Mouse (Mus musculus) cerebellum, postnatal 10 days (tissue): ENCODE results near the gene Ppa2.

Experiments
- DNase-seq, 2 experiments: peaks; one replicate each; pipeline ENCODE4 v3.0.0; 2021; ENCODE audit warnings: mixed read lengths in 2 of 2

Ppa2 gene

DNA sequence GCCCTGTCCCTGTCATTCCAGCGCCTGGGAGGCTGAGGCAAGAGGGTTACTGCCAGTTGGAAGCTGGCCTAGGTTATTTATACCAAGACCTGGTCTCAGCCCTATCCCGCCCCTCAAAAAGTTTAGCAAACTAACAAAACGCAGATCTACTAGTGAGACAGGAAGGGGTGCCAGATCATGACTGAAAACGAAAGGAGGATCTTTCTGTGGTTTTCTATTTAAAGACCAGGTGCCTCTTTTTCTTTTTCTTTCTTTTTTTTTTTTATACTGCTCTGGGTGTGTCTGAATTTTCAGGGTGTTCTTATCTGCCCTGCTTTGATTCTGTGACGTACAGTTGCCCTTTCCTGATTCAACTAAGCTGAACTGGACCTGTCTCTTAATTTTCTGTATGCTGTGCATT lies 22.4 kb downstream of the Ppa2 start:
- DNase-seq = no peak

DNA sequence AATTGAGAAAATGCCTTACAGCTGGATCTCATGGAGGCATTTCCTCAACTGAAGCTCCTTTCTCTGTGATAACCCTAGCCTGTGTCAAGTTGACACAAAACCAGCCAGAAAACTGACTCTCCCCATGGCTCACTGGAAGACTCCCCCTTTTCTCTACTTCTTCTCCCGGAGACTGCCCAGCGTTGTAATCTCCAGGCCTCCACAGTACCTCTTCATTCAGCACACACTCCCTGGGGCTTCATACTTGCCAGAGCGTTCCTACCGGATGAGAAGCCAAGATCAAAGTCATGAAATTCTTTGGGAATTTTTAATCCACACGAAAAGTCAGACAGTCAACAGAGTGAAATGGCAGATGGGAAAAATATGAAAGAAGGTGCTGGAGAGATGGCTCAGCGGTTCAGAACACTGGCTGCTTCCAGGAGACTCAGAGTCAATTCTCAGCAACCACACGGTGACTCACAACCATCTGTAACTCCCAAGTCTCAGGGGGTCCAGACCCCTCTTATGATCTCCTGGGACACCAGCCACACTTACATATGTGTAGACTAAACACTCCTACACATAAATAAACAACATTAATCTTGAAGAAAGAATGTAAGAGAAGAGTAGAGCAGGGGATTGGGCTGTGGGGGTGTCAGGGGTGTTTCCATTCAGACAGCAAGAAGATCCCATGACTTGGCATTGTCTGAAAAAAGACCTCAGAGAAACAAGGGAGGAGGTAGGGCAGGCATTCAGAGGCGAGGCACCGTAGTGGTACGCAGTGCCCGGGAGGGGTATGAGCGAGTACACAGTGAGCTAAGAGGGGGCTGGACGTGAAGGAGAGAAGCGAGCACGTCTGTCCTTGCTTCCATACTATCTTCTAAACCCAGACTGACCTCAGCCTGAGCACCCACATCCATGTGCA lies 23.6 kb downstream of the Ppa2 start:
- DNase-seq = no peak

DNA sequence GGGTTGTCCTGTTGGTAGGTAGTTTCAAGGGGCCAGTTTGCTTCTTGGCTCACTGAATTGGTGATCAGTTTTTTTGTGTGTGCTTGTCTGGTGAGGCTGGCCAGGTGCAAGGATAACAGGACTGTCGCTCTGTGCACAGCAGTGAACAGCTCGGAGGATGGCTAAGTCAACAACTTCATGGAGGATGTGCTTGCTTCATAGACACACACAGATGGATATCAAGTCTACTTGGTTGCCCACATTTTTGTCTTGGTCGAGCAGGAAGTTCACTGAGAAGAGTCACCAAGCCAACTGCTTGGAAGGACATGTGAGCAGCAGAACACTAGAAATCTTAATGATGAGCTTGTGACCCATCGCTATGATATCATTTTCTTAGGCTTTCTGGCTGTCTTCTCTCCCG lies 24.8 kb downstream of the Ppa2 start:
- DNase-seq = no peak

DNA sequence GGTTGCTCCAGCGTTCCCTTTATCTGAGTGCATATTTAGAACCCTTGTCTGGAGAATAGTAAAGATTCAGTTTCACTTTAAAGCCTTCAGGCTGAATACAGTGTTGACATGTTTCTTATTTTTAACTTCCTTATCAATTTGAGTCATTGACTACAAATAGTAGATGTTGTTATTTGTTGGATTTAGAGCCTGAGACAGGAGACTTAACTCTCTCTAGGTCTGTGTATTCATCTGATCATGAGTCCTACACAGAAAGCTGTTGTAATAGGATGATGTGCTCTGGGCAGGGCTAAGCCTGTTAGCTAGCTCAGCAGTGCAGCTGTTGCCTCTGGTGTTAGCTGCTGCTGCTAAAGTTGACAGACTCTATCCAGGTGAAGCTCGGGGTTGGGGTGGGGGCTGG lies 25.3 kb downstream of the Ppa2 start:
- DNase-seq = no peak

DNA sequence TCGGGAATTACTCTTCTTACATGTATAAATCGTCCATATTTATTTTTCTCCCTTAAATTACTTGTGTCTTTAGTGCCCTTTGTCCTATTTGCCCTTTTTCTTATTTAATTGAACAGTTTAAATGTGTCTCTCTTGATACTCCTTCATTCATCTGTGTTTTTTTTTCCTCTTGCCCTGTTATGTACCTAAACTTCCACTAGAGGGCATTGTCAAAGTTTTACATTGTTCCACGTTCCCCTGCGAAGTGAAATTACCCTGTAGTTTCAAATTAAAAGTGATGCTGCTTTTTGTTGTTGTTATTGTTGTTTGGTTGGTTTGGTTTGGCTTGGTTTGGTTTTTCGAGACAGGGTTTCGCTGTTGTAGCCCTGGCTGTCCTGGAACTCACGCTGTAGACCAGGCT lies 26.5 kb downstream of the Ppa2 start:
- no peak for DNase-seq

DNA sequence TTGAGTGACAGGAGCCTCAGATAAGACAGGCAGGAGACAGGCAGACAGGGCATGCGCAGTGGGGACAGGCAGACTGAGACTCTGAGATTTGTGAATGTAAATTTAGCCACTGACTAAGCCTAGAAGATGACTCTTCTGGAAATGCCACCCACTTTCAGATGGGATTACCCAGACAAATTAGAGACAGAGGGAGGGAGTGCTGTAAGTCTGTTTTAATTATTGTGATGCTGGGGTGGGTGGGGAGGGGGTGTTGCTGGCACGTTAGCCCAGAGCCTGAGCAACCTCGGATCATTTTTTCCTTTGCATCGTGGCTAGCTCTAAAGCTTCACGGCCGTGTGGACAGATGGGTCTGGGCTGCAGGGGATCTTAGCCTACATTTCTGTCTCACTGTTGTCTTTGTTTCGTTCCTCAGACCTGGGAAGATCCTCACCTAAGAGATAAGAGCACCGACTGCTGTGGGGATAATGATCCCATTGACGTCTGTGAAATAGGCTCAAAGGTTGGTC lies 29.0 kb downstream of the Ppa2 start:
- DNase-seq = peak; percentile 23 to 38

DNA sequence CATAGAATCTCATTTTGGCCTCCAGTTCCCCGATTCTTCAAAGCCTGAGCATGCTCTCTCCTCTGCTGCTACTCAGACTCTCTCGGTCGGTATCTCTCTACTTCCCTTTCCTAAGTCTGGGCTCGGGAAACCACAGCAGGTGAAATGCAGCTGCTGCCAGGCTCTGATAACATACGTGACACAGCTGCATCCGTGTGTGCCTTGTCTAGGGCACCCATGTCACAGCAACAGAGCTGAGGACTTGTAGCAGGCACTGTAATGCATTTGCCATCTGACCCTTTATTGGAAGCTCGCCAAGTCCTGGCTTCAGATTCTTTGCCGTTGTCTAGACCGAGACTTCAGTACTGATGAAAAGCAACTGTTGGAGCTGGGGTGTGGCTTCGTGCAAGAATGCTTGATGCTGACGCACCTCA lies 29.5 kb downstream of the Ppa2 start:
- DNase-seq = peak; percentile 77 to 78

DNA sequence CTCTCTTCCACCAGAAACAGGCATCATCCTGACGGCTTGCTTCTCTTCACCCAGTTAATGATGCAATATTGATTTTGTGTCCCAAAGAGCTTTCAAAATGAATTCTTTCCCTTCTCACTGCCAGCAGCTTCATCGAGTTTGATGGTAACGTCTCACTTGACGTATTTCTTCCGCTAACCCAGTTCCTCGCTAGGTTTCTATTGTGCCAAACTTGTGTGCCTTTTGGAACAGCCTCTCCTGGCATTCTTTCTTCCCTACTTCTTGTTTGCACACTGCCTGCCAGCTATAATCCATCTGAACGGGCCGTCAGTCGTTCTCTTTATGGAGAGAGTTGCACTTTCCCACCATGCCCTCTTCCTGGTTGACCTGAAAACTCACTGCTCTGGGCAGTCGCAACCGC lies 31.2 kb downstream of the Ppa2 start:
- DNase-seq = no peak

DNA sequence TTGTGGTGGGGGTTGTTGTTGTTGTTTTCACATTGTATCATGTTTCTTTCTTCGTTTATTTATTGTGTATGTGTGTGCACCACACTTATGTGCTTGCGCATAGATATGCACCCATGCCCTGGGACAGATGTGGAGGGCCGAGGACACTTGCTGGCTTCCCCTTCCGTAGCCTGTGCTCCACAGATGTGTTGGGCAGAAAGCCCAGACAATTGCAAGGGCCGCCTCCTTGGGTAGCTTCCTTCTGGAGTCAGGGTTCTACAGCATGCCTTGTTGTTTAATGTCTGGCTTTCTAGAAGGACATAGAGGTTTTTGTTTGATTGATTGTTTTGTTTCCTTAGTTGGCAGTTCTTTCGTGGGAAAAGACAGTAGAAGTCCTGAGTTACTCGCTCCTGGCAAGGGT lies 37.6 kb downstream of the Ppa2 start:
- DNase-seq = no peak

DNA sequence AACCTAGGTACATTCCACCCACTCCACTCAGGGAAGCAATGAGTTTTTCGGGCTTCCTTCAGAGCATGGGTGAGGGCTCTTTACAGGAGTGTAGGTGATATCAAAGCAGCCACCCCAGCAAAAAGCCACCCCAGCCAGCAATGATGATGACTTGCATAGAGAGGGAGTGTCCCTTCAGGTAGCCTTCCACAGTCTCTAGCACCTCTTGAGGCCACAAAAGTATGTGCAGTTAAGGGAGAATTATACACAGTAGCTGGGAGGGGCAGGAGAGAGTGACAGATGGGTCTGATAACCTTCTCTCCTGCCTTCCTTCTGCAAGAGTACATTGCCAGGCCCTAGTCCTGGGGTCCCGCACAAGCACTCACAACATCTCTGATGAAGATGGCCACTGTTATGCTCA lies 38.9 kb downstream of the Ppa2 start:
- no peak for DNase-seq

DNA sequence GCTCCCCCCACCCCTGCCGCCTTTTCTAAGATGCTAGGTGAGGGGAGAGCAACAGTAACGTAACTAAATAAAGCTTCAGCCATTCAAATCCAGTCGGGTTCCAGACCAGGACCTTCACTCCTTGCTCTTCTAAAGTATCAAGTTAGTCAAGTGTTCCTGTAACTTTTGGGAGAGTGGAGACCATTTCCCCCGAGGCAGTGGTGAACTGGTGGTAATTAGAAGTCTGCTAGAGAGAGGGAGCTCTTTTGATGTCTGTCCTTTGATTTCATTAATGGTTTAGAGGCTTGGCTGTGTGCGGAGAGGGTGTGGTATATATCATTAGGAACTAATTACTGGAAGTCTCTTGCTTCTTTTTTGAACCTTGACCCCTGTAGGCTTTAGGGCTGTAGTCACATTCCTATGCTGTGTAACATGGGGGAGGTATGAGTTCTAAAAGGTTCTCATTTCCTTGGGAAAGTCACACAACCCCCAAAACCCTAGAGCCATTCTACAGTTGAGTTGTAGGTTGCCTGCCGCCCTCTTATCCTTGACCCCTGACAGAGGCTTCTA lies 47.6 kb downstream of the Ppa2 start:
- DNase-seq = no peak

DNA sequence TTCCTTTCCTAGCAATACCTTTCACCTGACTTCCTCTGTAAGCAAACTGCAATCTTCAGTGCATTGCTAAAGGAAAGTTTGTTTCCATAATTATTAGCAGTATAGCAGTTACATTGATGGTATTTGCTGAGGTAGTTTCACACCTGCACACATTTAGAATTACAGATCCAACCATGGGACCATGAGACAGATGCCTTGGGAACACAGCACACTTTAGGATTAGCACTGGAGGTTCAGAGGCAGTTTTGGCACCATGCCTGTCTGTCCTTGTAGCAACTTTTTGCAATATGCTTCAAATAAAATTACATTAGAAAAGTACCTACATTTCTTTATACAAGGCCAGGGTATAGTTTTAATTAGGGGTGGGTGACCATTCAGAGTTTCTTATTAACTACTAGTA lies 48.1 kb downstream of the Ppa2 start:
- DNase-seq = no peak

DNA sequence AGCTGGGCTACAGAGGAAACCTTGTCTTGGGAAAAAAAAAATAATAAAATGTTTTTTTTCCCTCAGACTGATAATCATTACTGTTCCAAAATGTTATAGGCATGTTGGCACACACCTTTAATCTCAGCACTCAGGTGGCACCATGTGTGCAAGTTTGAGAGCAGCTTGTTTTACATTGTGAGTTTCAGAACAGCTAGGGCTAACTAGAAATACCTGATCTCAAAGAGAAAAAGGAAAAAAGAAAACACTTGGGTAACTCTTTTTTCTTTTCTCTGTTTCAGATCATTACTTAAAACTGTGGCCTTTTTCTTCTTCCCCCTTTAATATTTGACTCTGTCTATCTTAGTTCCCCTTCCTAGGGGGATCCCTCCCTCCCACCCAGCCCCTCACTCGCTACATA lies 51.5 kb downstream of the Ppa2 start:
- DNase-seq = no peak

DNA sequence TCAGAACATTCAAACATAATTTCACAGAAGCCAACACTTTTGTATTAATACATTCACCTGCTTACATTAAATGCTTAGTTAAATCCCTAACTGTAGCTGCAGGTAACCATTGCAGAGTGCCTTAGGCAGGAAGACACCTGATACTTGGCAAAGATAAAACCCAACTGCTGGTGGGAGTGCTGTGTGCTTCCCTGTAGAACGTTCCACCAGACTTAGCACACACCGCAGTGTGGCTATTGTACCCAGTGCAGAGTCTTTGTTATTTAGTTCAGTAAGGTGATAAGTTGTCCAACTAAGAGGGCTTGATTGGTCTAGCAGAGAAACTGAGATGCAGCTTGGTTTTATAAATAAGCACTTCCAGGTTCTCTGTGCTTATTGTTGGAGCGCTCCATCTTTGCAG lies 54.2 kb downstream of the Ppa2 start:
- no peak for DNase-seq

DNA sequence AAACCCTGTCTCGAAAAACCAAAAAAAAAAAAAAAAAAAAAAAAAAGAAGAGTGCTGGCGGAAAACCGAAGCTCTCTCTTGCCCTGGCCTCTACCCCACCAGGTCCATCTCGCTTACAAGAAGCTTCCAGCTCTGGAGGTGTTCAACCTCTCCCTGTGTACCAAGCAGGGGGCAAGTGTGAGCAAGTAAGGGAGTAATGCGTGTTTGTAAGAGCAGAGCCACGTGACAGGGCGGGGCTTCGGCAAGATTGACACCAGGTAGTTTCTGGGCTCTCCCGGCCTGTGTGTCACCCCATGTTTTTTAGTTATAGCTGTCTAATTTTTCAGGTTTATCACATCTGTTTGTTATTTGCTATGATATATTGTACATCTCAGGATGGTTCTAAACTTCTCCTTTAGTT lies 56.2 kb downstream of the Ppa2 start:
- no peak for DNase-seq

DNA sequence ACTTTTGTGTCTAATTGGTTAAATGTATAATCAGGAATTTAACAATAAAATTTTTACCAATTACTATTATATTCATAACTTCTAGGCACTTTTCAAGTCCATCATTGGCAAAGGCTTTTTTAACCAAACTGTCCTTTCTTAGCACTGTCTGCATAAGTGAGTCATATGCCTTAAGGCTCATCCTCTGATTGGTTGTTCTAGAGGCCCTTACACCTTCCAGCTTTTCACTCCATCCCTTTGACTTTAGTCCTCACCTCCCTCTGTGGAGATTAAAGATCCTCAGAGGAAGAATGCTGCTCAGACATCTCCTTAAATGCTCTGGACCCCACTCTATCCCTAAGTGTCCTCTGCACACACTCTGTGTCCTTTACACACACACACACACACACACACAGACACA lies 68.3 kb downstream of the Ppa2 start:
- no peak for DNase-seq

DNA sequence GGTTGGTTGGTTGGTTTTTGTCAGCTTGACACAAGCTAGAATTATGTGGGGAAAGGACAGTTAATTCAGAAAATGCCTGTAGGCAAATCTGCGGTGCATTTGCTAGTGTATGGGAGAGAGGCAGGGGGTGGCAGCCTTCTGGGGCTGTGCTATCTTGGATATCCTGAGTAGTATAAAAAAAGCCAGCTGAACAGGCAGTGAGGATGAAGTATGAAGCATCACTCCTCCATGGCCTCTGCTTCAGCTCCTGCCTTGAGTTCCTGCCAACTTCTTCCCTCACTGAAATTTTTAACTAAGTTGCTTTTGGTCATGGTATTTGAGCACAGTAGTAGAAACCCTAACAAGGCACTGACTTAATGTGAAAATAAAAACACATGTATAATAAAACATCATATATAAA lies 70.1 kb downstream of the Ppa2 start:
- DNase-seq = no peak

DNA sequence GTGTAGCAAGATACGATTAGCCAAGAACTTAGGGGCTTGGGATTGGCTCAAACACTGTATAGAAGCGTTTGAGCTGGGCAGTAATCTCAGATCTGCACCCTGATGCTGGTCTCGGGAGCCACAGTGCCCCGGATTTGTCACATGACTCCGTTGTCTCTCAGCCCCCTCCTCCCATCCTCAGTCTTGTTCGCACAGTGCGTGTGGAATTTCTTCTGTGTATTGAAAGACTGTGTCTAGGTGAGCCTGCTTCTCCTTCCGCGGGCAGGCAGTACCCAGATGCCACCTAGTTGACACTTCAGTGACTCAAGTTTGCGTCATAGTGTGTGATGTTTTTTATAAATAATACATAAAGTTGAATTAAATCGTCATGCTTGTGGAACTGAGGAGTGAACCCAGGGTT lies 71.6 kb downstream of the Ppa2 start:
- DNase-seq = no peak

DNA sequence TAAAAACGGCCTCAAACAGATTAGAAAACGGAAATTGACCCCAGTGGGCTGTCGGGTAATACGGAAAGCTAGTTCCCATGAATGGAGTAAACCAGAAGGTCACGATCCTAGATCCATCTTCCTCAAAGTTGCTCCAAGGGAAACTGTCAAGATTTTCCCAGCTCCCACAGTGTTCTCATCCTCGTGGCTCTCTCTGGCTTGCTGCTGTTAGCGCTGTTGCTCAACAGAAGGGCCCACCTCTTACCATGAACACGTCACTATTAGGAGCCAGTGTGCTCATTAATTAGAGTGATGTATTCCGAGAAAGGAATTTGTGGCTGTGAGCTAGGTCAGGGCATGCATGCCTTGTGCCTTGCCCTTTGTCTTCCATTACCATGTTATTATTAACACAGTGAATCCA lies 72.2 kb downstream of the Ppa2 start:
- DNase-seq = no peak

DNA sequence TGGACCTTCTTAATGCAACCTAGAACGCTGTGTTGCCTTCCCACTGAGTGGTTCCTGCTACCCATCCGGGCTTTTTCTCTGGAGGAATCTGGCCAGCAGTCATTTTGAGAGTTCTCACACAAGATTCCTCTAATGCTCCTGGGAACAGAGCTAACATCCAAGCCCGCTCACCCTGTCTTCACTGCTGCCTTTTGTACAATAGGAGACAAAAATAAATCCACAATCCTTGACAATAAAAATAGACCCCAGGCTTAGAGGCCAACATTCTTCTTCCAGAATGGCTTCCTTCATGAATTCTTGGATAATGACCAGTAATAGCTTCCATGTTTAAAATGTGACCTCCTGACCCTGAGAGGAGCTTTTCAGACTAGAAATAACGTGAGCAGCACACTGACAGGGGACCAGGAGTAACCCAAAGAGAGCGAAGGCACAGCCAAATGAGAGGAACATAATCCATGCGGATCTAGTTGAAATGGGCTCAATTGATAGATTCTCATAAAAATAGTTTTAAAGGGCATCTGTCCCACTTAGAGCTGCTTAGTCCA lies 74.3 kb downstream of the Ppa2 start:
- no peak for DNase-seq

DNA sequence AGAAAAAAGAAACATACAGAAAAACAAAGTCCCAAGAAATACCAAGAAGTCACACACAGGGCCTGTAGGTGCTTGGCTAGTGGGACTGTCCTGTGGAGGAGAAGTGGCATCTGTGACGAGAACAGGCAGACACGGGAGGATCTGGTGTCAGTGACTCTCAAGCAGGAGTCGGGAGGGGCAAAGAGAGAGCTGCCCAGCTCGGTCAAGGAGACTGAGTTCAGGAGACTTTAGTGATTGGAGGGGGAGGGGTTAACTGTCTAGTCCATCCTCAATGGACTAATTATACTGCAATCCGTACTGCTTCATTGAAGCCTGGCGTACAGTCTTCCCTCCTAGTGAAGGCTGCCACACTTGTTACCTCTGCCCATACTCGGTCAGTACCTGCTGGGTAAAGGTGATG lies 77.4 kb downstream of the Ppa2 start:
- DNase-seq = no peak

DNA sequence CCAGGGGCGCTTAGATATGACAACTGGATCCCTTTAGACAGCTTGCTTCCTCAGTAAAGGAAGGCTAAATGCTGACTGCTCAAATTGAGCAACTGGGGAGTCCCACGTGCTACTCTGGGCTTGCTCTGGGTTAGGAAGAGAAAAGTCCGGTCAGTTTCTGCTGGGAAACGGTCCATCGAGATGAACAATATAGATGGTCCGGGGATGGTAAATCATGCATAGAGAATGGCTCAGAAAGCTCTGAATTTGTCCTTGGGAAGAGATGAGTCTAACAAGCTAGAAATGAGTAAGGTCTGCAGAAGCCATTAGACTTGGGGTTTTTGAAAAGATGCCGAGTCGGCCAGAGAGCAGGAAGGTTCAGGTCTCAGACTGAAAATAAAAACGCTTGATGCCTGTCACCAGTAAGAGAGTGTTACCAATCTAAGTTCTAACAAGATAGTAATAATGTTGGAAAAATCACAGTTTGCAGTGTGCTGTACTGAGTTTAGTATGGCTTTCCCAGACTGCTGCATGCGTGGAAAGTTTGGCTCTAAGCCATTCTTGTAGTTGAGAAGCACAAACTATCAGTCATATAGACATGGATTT lies 80.0 kb downstream of the Ppa2 start:
- no peak for DNase-seq

DNA sequence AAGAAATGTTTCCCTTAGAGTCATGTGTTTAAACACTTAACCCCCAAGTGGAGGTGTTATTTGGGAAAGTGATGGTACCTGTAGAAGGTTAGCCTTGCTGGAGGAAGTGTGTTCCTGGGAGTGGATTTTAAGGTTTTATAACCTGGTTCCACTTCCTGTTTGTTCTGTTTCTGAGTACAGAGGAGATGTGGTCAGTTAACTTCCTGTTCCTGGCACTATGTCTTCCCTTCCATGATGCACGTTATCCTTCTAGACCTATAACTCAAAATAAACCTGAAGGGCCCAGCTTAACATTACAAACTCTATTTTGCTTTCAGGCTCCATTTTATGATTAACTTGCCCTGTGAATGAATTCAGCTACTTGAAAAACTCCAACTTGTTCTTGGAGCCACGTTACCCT lies 84.6 kb downstream of the Ppa2 start:
- DNase-seq = no peak

DNA sequence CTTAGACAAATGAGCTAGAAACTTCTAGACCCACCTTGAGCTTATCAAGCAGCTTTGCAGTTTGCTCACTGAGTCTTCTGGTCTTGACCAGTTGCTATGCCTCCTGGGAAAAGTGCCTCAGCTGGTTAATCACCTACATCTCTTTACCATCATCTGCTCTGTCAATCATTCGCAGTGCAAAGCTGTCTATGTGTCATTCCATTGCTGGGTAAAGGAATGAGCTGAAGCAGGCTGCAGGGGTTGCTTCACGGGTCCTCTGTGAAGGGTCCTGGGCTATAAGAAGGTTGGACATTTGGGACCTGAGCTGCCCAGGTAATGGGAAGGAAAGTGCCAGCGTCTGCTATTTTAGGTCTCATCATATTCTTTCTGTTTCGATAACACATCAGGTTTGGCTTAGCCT lies 93.9 kb downstream of the Ppa2 start:
- DNase-seq = no peak
